Mouse (Mus musculus) layer of hippocampus, adult 6 months (tissue): ENCODE measurements around the gene Nxpe5. TPM values are rescaled to one million over a fixed set of nuclear protein-coding genes. Genes with fewer than 3 reads are reported as not detected.

ENCODE experiments used
- long read RNA-seq, 2 experiments: library from polyadenylated mRNA; unstranded; transcript quantifications; one replicate each; pipeline ENCODE4 v2.0.0; 2019 to 2020
- polyA plus RNA-seq: library from polyadenylated mRNA; unstranded; fragments of <200 nt; fragmentation: Nextera tagmentation; gene quantifications from 2 replicates; pipeline ENCODE4 v1.2.3, GENCODE M21; 2021

Gene Nxpe5
- polyA plus RNA-seq = not detected in 2 replicates
- long read RNA-seq, experiment 1 = 0 reads
- long read RNA-seq, experiment 2 = 0 reads

DNA sequence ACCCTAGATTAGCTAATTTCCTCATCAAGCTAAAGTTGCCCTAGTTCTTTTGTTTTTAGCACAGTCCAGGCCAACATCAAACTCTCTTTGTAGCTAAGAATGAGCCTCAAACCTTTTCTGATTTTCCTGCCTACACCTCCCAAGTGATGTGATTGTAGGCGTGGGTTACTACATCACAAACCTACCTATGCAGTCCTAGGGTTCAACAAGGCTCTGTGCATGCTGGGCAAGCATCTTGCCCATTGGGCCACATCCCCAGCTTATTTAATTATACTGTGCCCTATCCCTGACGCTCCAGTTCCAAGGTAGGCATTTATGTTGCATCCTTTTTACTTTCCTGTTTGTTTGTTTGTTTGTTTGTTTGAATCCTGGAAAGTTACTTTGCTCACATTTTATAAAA lies at the start of gene Nxpe5:
Gene Nxpe5 (plus strand): TSS at position 199 of the 400 bp plus-strand sequence.

DNA sequence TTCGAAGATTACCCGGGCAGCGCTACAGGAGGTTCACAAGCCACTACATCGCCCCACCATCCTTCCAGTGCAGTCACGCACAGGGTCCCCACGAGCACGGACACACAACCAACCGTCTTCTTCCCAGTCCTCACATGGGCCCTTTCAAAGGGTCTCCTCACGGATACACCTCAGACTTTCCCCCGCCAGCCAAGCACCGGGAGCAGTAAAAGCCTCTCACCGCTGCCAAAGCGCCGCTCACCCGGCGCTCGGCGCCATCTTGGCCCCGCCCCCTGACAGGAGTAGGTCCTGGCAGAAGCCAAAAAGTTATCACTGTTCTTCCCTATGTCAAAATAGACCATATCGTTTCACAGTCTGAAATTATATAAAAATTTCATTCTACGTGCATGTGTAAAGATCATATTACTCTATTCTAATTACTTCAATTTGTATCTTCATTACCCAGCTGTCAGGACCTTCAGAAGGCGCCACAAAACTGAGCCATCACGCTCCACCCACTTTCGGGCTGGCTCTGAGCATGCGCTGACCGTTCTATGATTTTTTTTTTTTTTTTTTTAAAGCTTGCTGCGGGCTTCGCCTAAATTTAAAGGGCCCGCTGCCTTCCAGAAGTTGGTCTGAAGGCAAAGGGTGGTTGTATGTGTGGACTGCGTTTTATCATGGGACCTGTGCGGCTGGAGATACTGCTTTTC lies 38.6 kb upstream of the Nxpe5 start, which contains the start of the genes Taf6 and Cnpy4:
Gene Taf6 (minus strand): TSS at position 502 of the 689 bp plus-strand sequence.
Gene Cnpy4 (plus strand): TSS at position 536 of the 689 bp plus-strand sequence.

GRCm38 (mm10) chr5:138193771-138194727 lies 31.6 kb upstream of the Nxpe5 start, which contains the start of gene Mblac1:
Gene Mblac1, plus strand, starts transcription at chr5:138194314.

GRCm38 (mm10) chr5:138255353-138256093 lies 29.8 kb downstream of the Nxpe5 start, which contains the start of gene Lamtor4:
Gene Lamtor4, plus strand, starts transcription at chr5:138255482.

GRCm38 (mm10) chr5:138263260-138264206 lies 37.8 kb downstream of the Nxpe5 start, which contains the start of gene BC037034:
Gene BC037034, minus strand, starts transcription at chr5:138264033.

DNA sequence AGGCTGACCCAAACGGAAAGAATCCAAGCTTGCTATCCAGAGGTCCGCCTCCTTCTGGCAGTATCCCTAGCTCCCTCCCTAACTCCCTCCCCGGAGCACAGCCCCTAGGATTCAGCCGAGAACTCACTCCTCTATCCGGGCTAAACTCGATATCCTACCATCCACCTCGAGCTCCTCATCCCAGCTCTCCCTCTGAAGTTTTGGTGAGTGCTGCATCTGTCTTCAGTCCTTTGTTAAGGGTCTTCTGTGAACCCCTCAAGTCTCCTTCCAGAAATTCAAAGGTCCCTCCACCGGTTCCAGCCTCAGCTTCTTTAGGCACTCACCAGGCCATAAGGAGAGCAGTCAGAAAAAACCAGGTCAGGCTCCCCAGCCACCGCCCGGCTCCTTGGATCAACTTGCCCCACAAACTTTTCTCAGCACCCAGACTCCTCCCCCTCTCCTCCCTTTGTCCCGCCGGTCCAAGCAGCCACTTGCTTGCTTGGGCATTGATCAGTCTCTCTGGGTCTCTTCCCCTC lies 46.8 kb downstream of the Nxpe5 start, which contains the start of gene Gal3st4:
Gene Gal3st4 (minus strand): TSS at position 432 of the 515 bp plus-strand sequence.

DNA sequence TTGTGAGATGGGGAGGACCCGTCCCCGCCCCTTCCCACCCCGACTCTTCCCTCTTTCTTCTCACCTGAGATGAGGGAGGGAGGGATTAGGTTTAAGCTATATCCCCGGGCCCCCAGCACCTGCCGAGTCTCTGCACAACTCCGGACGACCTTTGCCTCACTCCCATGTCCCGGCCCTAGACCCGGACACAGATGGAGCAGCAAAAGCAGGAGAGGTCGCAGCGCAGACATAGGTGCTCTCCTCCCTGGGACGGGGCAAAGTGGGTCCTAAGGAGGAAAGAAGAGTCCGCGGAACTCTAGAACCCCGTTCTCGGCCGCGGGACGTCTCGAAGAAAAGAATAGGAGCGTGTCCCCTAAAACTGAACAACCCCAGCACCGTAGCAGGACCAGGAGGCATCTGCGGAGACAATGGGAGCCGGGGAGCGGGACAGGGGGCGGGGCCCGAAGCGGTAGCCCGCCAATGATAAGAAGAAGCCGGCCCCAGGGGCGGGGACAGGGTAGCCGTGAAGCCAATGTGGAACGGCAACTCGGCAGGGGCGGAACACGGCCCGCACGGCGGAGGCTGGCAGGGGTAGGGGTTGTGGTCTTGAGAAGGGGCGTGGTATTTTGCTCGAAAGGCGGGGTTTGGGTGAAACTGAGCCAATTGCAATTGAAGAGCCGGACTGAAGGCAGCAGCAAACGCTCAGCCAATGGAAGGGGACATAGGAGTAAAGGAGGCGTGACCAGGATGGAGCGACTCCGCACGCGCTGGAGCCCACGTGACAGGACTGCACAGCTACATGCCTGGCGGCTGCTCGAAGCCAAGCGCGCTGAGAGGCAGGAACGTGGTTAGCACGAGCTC lies 54.1 kb downstream of the Nxpe5 start, which contains the start of the genes Gm43720, Gpc2 and Stag3:
Gene Gm43720 (minus strand): TSS at position 374 of the 840 bp plus-strand sequence.
Gene Gpc2 (minus strand): TSS at position 421 of the 840 bp plus-strand sequence.
Gene Stag3 (plus strand): TSS at position 656 of the 840 bp plus-strand sequence.

Other genes with a start within 250 kb of the Nxpe5 start
- not detected in 2 replicates for gene Azgp1, start 244.4 kb upstream of the Nxpe5 start, polyA plus RNA-seq
- not detected in 2 replicates for gene Smok3a, start 204.6 kb upstream of the Nxpe5 start, polyA plus RNA-seq
- gene Smok3b, start 204.5 kb upstream of the Nxpe5 start, polyA plus RNA-seq = not detected in 2 replicates
- gene Smok3c, start 172.7 kb upstream of the Nxpe5 start, polyA plus RNA-seq = not detected in 2 replicates
- 8.0 and 10.7 TPM in 2 replicates for gene Zkscan1, start 140.8 kb upstream of the Nxpe5 start, polyA plus RNA-seq
- 14.1 and 14.6 TPM in 2 replicates for gene Zscan21, start 109.0 kb upstream of the Nxpe5 start, polyA plus RNA-seq
- gene Zfp113, start 70.2 kb upstream of the Nxpe5 start, polyA plus RNA-seq = 4.0 and 6.4 TPM in 2 replicates
- 330 and 333 TPM in 2 replicates for gene Cops6, start 64.8 kb upstream of the Nxpe5 start, polyA plus RNA-seq
- gene Ap4m1, start 53.9 kb upstream of the Nxpe5 start, polyA plus RNA-seq = 3.9 and 4.3 TPM in 2 replicates
- gene Mcm7, start 53.5 kb upstream of the Nxpe5 start, polyA plus RNA-seq = 8.4 and 9.6 TPM in 2 replicates
- 48.3 and 55.9 TPM in 2 replicates for gene Taf6, start 38.4 kb upstream of the Nxpe5 start, polyA plus RNA-seq
- gene Cnpy4, start 38.4 kb upstream of the Nxpe5 start, polyA plus RNA-seq = 12.6 and 20.8 TPM in 2 replicates
- gene Mblac1, start 31.6 kb upstream of the Nxpe5 start, polyA plus RNA-seq = 5.3 and 7.4 TPM in 2 replicates
- gene Lamtor4, start 29.6 kb downstream of the Nxpe5 start, polyA plus RNA-seq = 106 and 108 TPM in 2 replicates
- gene BC037034, start 38.1 kb downstream of the Nxpe5 start, polyA plus RNA-seq = 4.3 and 4.5 TPM in 2 replicates
- gene Gal3st4, start 46.9 kb downstream of the Nxpe5 start, polyA plus RNA-seq = 3.9 and 4.6 TPM in 2 replicates
- 0.03 TPM in 1 of 2 replicates, not detected in the other for gene Gm43720, start 54.1 kb downstream of the Nxpe5 start, polyA plus RNA-seq
- 0.10 and 0.13 TPM in 2 replicates for gene Gpc2, start 54.1 kb downstream of the Nxpe5 start, polyA plus RNA-seq
- gene Stag3, start 54.3 kb downstream of the Nxpe5 start, polyA plus RNA-seq = 0.10 TPM in 1 of 2 replicates, not detected in the other
- gene Pvrig, start 116.1 kb downstream of the Nxpe5 start, polyA plus RNA-seq = 0.18 and 0.26 TPM in 2 replicates
- gene Zfp157, start 215.6 kb downstream of the Nxpe5 start, polyA plus RNA-seq = 8.2 and 8.5 TPM in 2 replicates